Mouse (Mus musculus) cerebellum, postnatal 10 days (tissue): Measurements from ENCODE around the gene Stk35.

Source experiments
- DNase-seq, 2 experiments: peaks; one replicate each; pipeline ENCODE4 v3.0.0; 2021; ENCODE audit warnings: mixed read lengths in 2 of 2

Stk35 gene

DNA sequence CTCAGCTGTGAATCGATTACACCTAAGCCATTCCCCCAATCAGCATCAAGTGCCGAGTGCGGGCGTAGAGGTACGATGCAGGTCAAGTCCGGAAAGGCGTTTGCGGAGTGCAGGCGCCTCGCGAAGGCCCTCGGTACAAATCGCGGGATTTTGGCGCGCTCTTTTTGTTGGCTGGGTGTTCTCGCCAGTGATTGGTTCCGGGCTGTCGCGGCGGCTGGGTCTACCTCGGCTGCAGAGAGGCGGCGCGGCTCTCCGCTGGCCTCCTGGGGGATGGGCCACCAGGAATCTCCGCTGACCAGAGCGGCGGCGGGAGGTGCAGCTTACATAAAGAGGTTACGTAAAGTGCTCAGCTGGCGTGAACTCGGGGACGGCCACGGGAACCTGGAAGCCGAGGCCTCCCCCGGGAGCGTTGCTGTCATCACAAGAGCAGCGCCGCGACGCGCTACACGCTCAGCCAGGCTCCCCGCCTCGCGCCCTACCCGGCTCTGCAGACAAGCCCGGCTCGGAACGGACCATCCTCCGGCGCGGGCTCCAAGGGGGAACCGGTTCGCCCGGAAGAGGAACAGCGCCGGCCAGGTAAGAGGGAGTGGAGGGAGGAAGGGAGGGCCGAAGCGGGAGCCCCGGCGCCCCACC is at the start of gene Stk35:
TSS of gene Stk35 (plus strand) at position 247 of the 633 bp plus-strand sequence.
- DNase-seq: peak; percentile 94

DNA sequence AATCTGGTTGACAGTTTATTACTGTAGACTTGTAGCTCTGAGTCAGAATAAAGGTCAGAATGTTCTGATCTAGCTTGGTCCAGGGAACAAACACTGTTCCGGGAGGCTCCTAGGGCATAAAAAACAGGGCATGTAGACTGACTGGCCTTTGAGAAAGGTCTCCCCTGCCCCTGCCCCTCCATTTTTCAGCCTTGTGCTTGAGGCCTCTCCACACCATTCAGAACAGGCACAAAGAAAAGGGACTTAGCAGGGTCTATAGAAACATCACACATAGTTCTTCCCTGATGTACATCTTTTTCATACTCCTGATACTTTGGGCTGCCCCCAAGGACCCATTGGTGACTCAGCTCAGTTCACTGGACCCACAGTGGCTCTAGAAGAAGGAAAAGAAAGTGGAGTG is 18.3 kb upstream of the Stk35 start:
- DNase-seq: no peak

DNA sequence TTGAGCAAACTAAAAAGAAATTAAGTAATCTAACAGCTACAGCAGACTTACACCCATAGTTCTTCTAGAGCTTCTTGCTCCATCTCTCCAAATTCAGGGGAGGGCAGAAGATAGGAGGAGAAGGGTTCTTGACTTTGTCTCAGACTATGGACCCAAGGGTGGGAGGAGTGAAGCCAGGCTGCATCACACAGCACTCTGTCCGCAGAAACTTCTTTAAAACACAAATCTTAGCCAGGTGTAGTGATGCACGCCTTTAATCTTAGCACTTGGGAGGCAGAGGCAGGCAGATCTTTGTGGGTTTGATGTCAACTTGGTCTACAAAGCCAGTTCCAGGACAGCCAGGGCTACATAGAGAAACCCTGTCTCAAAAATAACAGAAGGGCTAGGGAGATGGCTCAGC is 3.8 kb upstream of the Stk35 start:
- DNase-seq: no peak

DNA sequence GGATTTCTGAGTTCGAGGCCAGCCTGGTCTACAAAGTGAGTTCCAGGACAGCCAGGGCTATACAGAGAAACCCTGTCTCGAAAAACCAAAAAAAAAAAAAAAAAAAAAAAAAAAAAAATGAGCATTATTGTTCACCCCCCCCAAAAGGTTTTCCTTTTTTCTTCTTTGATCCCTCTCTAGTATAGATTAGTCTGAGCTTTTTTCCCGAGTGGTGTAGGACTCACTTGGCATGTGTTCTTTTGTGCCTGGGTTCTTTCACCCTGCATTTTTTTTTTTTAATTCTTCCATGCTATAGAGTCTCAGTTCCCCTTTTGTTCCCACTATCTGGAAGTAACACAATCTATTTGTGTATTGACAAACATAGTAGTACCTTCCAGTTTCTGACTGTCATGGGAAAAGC is 2.6 kb upstream of the Stk35 start:
- DNase-seq: no peak

DNA sequence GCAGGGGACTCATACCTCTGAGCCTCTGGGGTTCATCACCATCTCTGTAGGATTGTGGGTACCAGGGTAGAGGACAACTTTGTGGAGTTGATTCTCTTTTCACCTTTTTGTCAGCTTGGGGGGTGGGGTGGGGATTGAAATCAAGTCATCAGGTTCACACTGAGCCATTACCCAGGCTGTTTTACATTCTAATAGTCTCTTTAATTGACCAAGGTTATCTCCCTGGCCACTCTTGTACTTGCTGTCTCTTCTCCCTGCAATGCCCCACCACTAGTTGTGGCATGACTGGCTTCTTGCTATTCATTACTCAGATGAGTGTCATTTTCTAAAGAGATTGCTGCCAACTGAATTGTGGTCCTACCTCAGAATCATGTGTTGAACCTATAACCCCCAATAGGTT is 1.9 kb upstream of the Stk35 start:
- DNase-seq: no peak

DNA sequence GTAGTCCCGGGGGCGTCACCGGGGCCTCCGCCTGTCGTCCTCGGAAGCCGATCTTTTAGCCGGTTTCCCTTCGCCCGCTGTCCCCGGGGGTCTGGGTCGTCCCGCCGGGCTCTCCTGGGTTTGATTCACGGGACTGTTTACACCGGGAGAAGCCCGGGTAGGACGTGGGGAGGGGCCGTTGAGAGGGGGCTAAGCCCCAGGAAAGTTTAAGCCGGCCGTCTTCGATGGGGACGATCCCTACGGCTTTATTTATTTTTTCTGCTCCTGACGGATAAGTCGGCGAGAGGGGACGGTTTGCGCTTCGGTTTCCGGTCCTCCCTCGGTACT is 550 bp downstream of the Stk35 start:
- DNase-seq: no peak

DNA sequence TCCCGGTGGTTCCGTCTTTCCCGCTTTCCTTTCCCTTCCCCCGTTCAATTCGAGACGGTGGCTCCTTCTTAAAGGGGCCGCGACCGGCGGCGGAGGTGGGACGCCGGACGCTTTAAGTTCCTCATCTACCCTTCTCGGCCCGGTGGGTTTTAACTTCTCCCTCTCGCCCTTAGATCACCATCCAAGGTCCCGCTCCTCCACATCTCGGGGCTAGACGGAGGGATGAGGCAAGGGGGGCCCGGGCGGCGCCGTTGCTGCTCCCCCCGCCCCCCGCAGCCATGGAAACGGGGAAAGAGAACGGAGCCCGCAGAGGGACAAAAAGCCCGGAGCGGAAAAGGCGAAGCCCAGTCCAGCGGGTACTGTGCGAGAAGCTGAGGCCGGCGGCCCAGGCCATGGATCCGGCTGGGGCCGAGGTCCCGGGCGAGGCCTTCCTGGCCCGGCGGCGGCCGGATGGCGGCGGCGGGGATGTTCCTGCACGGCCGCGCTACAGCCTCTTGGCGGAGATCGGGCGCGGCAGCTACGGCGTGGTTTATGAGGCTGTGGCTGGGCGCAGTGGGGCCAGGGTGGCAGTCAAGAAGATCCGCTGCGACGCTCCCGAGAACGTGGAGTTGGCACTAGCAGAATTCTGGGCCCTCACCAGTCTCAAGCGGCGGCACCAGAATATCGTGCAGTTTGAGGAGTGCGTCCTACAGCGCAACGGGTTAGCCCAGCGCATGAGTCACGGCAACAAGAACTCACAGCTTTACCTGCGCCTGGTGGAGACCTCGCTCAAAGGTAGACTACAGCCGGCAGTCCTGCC is 1.1 kb downstream of the Stk35 start:
- DNase-seq: peak; percentile 98

DNA sequence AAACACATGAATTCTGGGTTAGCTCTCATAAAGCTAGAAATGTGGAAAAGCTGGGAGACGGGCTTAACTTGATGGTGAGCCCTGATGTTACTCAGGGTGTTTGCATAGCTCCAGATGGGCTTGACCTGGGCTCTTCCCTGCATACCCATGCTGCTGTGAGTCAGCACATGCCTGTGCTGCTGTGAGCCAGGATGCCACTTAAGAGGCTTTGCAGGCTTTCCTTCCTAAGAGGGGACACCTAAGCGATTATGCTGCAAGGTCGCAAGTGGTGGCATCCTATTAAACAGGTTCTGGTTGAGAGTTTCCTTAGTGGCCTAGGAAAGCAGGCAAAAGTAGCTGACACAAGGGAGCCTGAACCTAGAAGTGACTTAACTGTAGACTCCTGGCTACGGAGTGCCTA is 5.2 kb downstream of the Stk35 start:
- DNase-seq: no peak

DNA sequence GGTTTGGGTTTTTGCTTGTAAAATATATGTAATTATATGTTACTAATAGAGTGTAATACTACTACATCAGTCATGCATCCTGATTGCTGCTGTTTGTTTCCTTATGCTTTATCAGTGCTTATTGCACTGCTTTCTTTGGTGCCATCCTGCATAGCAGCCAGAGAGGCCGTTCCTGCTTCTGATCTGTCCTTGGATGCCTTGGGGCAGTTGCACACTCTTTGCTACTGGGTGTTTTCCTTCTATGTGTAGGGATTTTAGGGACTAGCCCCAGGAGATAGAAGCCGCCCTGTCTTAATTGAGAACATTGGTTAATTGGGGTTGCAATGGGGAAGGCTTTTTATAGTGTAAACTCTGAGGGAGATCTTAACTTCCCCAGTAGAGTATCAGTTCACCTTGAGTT is 6.2 kb downstream of the Stk35 start:
- no peak for DNase-seq

DNA sequence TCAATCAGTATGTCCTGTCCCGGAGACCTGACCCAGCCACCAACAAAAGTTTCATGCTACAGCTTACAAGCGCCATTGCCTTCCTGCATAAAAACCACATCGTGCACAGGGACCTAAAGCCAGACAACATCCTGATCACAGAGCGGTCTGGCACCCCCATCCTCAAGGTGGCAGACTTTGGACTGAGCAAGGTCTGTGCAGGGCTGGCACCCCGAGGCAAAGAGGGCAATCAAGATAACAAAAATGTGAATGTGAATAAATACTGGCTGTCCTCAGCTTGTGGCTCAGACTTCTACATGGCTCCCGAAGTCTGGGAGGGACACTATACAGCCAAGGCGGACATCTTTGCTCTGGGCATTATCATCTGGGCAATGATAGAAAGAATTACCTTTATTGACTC is 10.2 kb downstream of the Stk35 start:
- no peak for DNase-seq

DNA sequence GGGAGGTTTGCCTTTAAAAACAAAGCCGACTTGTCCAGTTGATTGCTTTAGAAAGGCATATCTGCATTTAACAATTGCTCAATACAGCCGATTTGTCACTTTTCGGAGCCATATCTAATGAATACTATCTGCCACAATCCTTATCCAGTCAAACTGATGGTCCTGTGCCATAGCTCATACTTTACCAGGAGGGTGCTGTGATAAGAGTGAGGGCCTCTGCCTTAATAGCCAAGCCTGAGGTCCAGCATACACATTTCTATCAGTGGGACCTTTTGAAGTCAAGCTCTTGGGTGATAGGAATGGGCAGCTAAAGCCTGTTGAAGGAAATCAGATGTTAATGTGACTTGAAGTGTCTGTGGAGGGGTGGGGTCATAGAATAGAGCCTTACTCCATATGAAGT is 13.7 kb downstream of the Stk35 start:
- DNase-seq: no peak

DNA sequence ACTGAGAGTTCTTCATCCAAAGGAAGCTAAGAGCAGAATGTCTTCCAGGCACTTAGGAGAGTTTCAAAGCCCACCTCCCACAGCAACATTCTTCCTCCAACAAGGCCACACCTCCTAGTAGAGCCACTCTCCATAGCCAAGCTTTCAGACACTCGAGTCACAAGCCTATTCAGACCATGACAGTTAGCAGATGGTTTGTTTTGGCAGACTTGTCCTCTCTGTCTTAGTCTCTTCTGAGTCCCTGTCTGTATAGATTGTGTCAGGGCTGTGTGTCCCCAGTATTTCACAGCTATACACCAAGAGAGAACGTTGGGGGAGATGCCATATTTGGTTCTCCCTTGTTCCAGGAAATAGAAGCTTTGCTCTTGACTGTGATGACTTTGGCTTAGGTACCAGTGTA is 14.8 kb downstream of the Stk35 start:
- DNase-seq: no peak

DNA sequence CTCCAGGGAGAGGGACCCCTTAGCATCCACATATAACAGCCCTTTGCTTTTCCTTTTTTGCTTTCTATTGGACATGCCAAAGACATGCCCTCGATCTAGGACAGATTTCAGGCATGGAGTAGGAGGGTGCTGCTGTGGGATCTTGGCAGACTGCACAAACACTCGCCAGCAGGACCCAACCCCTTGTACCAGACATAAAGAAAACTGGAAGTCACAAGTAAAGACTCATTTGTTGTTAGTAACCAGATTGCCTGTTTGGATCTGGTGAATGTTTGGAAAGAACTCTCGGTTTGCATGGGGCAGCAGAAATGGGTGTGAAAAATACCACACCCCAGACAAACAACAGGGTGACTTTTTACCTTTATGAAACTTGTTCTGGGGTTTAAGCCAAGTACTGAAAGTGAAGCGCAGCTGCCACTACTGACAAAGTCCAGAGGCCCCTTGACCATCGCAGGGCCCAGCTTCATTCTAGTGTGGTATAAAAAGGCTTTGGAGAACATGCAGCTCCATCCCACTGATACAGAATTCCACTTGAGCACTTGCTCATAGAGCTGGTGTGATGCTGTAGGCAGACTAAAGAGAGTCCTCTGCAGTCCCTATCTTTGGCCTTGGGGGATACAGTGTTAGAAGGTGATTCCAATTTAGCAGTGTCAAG is 17.4 kb downstream of the Stk35 start:
- no peak for DNase-seq

DNA sequence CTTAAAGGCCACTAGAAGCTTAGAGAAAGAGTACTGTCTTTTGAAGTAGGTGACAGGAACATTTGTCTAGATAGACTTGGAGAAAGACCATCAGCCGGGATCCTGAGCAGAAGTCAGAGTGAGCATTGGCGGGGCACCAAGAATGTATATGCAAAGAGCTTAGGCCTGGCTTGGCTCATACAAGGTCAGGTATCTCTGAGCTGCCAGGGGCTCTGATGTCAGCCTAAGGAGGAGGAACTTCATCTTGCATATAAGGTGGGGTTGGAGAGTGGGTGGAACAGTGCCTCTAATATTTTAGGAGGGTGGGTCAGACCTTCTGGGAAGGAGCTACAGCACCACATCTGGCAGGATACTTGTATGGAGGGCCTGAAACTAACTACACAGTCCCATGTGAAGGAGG is 18.6 kb downstream of the Stk35 start:
- no peak for DNase-seq

DNA sequence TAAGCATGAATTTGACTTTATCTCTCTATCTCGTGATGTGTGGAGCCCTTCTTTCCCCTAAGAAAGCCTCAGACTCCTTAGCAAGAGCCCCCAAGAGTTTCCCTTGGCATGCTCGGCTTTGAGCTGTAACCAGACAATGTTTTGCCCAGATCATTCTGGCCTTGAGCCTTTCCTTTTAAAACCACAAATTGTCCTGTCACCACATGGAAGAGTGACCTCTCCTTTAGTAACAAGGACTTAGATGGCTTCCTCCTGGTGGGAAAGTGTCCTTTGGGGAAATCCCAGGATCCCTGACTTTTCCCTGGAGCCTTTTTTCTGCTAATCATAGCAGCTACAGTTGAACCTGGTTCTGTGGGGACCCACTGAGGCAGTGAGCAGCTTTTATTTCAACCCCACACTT is 19.2 kb downstream of the Stk35 start:
- no peak for DNase-seq

DNA sequence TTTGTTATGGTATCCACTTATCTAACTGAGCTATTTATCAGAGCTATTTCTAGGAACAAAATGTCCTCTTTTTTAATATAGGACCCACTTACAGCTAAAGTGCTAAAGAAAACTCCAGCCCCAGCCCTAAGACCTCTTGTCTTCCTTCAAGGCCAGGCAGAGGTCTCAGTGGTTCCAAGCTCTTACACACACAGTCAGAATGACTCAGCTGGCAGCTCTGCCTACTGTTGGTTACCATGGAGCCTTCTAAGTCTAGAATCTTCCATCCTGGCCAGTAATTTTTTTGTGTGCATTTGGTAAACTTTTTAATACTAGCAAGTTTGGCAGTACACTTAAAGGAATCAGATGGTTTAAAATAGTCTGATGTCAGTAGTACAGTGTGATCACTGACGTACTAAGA is 19.6 kb downstream of the Stk35 start:
- no peak for DNase-seq

DNA sequence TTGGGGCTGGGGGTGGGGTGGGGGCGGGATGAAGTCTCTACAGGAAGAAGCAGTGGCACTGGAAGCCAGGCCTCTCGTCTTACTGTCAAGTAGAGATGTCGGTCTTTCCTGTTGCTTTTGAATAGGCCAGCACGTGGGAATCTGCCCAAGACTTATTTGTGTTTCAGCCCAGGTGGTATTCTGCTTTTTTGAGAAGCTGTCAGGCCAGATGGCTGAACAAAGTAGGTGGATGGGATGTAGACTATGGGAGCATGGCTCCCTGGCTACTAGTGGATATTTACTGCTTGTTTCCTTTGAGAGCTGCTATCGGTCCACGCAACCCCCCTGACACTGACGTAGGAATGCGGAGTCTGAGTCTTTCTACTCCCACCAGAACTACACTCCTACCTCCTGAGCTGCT is 20.7 kb downstream of the Stk35 start:
- no peak for DNase-seq

DNA sequence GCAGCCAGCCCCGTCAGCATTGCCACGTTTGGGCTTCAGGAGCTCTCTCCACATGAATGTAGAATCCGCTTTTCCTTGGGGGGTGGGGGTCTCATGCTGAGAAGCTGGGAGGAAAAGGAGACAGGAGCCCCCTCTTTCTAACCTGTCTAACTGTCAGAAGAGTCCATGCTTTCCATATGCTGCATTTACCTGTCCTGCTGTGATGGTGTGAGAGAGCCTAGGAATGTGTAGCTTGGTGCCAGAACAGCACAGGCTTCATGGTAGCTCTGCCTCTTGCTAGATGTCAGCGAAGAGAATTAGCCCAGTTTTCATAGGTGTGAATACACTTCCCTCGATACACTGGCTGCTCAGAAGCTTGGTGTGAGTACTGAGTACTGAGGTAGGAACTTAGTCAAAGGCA is 21.3 kb downstream of the Stk35 start:
- DNase-seq: peak; percentile 17 to 36

DNA sequence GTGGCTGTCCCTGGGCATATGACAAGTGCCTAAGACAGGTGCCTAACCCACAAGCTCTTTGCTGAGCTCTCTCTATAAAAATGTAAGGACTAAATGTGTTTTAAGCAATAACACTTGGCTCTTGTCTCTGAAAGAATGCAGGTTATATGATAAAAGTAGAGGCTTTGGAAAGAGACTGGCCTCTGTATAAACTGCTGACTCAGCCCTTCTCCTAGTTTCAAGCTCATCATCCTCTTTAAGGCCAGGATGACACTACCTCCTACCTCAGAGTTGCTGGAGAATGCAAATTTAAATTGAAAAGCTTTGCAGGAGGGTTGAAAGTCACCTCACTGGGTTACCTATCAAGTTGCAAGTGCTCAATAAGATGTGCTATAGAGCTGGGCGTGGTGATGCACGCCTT is 23.0 kb downstream of the Stk35 start:
- DNase-seq: no peak

DNA sequence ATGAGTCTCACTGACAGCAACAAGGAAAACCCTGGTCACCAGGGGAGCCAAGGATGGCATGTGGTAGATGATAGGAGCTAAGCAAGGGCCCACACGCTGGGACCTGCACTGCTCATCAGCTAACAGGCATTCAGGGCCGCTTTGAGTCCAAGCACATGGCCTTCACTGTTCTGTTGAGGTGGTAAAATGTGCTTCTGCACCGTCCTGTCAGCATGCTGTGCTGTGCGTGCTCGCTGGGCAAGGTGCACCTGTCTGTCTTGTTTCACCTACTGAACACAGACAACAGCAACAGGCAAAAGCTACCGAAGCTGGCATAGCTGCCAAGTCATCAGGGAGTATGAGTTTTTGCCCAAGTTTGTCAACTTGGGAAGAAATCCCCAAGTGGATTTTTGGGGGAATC is 23.9 kb downstream of the Stk35 start:
- DNase-seq: no peak

DNA sequence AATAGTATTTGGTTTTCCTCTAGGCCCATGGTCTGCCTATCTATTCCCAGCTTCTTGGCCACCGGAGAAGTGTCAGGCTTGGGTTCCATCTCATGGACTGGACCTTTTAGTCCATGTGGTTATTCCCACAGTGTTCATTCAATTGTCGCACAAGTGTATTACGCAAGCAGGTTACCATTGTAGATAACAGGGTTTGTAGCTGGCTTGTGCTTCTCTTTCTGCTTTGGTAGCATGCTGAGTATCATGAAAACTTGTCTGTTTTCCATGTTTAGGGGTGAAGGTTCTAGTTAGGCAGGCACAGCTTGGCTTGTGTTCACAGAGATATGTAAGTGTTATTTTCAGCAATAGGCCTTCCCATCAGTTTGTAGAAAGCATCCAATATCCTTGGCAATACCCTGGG is 25.8 kb downstream of the Stk35 start:
- no peak for DNase-seq

DNA sequence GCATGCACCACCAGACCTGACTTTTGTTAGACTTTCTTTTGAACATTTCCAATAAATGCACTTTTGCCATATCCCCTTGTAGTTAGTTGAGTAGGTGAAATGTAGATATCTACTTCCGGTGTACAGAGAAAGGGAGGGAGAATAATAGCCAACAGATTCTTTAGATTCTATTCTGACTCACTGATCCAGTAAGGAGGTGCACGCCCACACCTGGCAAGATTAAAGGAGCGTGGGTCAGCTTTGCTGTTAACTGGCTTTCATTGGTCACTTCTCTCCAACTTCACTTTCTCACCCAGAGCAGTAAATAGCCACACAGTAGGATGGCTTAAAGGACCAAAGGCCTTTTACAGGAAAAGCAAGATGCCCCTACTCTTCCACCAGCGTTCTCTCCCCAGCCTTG is 32.7 kb downstream of the Stk35 start:
- DNase-seq: no peak

DNA sequence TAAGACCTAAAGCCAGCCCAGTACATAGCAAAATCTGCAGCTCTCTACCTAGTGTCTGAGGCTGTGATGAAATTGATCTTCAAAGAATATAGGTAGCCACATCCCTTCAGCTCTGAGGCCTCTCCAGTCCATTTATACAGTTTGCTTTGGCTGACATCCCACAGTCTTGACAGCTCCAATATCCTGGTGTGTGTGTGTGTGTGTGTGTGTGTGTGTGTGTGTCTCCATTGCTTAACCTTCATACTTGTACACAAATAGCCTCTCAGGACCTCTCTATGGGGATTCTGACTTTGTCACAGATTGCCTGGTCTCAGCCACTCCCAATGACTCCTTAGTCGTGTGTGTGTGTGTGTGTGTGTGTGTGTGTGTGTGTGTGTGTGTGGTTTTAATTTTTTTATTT is 33.9 kb downstream of the Stk35 start:
- DNase-seq: no peak

DNA sequence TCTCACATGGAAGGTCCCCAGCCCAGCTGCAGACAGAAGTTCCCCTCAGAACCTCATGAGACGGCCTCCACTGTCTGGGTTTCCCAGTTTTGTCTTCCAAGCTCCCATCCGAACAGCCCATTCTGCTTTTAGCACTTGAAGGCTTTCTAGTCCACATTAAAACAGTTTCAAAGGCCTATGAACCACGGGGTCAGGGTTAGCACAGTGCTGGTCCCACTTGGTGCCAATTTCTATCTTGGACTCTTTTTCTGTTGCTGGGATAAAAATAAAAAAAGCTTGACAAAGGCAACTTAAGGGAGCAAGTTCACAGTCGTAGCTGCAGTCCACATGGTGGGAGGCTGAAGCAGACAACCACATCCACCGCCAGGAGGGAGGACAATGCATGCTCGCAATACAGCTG is 34.6 kb downstream of the Stk35 start:
- no peak for DNase-seq

DNA sequence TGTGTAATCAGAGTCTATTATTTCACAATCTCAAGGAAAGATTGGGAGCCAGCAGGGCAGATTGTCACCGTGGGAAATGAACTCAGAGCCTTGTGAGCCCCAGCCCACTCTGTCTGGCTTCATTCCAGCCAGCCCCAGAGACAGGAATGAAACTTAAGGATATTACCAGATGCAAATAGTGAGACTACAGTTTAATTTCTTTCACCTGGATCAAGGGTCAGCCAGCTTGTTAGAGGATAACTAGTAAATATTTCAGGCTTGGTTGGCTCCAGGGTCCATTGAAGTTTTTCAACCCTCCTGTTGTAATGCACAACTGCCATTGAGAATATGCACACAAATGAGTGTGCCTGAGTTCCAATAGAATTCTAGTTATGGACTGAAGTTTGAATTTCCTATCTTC is 36.6 kb downstream of the Stk35 start:
- peak in 1 of 2 experiments; percentile 34 for DNase-seq
